Mouse (Mus musculus) liver, adult 2 months (tissue): ENCODE measurements around the gene Hist1h4n.
"Not testable (repeated sequence)": the region's sequence is repeated elsewhere in the genome, so short reads cannot be mapped to it uniquely, and the experiment has no call there.

Source experiments
- CTCF ChIP-seq: fragments of 200-500 bp; IDR thresholded peaks from 2 replicates; pipeline ENCODE4 v1.5.1; 2011; ENCODE audit warnings: low read depth, low read length, control low read depth
- POLR2A ChIP-seq: fragments of 200-500 bp; IDR thresholded peaks from 2 replicates; pipeline ENCODE4 v1.6.1; 2011; ENCODE audit warnings: low read length, control low read depth; ENCODE audit not compliant: insufficient read depth; ENCODE audit errors: extremely low read depth

- not testable (repeated sequence) for TF ChIP-seq POLR2A, CTCF
These were observed 33.5 kb upstream of the Hist1h4n start for GRCm38 (mm10) chr13:21865503-21865902.
